Mouse (Mus musculus) CH12.LX (cell line): ENCODE measurements around the gene Upp1.

ENCODE experiments used
- CTCF ChIP-seq, 2 experiments: IDR thresholded peaks in 1 of 2; conservative IDR thresholded peaks in 1 of 2; 2 replicates each; pipeline ENCODE4 v1.5.1; 2011 to 2012; ENCODE audit warnings: low read depth in 2 of 2, low read length in 2 of 2, improper control_type of control experiment in 1 of 2, inconsistent platforms in 1 of 2, mild to moderate bottlenecking in 1 of 2, moderate library complexity in 1 of 2
- ETS1 ChIP-seq: conservative IDR thresholded peaks from 2 replicates; pipeline ENCODE4 v1.6.1; 2012; ENCODE audit warnings: low read depth, mild to moderate bottlenecking, inconsistent platforms, low read length, improper control_type of control experiment, moderate library complexity
- RCOR1 ChIP-seq: conservative IDR thresholded peaks from 2 replicates; pipeline ENCODE4 v1.6.1; 2012; ENCODE audit warnings: low read depth, mild to moderate bottlenecking, inconsistent platforms, low read length, improper control_type of control experiment
- SIN3A ChIP-seq: IDR thresholded peaks from 2 replicates; pipeline ENCODE4 v1.6.1; 2012; ENCODE audit warnings: low read length, improper control_type of control experiment, inconsistent platforms
- USF1 ChIP-seq: IDR thresholded peaks from 2 replicates; pipeline ENCODE4 v1.6.1; 2014; ENCODE audit warnings: low read depth, mild to moderate bottlenecking, inconsistent platforms, low read length, improper control_type of control experiment
- ZC3H11A ChIP-seq: IDR thresholded peaks from 2 replicates; pipeline ENCODE4 v1.6.1; 2012; ENCODE audit warnings: low read depth, mild to moderate bottlenecking, inconsistent platforms, low read length, improper control_type of control experiment
- ZMIZ1 ChIP-seq: IDR thresholded peaks from 2 replicates; pipeline ENCODE4 v1.6.1; 2012; ENCODE audit warnings: low read depth, mild to moderate bottlenecking, inconsistent platforms, low read length, improper control_type of control experiment

DNA sequence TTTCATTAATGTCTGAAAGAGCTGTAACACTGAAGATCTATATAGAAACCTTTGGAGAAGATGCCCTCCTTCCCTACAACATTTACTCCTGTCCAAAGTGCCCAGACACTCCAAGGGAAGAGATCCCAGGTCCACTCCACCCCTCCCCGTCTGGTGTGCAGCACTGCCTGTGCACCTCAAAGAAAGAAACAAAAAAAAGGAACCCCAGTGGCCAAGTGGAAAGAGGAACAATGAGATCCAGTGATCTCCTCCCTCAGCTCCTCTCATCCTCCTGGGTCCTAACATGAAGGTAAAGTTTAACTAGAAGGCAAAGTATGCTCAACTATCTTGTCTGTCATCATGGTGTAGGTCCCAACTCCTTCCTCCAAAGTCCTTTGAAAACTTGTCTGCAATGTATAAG, 28.8 kb downstream of the Upp1 start:
- TF ChIP-seq USF1 (no peak), ZC3H11A (no peak), RCOR1 (no peak), CTCF (conservative IDR thresholded peaks at IDR 0.05 in 1 of 2, IDR thresholded peaks at IDR 0.05 in 1 of 2; ENCODE audit: low read depth in 2 of 2, low read length in 2 of 2) (no peak), ZMIZ1 (no peak), ETS1 (no peak), SIN3A (no peak)
